19 mouse cellular contexts compared by ENCODE assay signal in the genomic region with DNA sequence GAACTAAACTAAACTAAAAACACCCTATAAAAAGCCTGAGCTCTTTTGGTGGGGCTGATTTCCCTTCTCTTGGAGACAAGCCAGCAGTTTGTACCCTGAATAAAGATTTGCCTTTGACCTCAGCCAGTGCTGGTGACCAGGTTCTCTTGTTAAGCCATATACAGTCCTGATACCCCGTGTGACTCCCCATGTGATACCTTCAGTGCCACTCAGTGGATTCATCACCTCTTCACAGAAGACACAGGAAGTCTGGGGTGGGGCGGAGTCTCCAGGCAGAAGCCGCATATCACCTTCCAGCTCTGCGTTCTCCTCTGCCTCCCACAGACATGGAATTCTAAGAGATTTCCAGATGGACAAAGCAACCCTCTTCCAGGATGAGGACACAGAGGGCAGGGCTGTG. TPM values are rescaled to one million over a fixed set of nuclear protein-coding genes. Genes with fewer than 3 reads are reported as not detected.
DNase-seq lines count a peak whose midpoint lies in the region; ATAC-seq and TF ChIP-seq lines count a peak whose summit lies in the region.
"Had no signal": no experiment of that assay in that cellular context is flagged by ENCODE, and none has a peak within 500 bp of the region (broad histone marks: within the 10 kb centered on the region; RNA-seq: fewer than 3 reads in every experiment).

No protein-coding gene starts in this region.

- intact Hi-C loops in left cerebral cortex, adult 2 months (cut with DNase I) = loop anchor here (10.0 kb wide), 1 partner anchor 241 kb away; no protein-coding TSS in a partner anchor
- intact Hi-C loops in heart, adult 2 months (cut with DNase I) = no loop called here

- peak overlapping the region; percentile 89 for H3K27ac ChIP-seq in hindbrain, embryonic 13.5 days
- no peak overlapping the region for H3K27ac ChIP-seq in hindbrain, embryonic 12.5 days
- peak overlapping the region; percentile 76; the same call in 1 of the 2 replicates for H3K27ac ChIP-seq in midbrain, embryonic 16.5 days (ENCODE audit: low read length)
- H3K27ac ChIP-seq in midbrain, embryonic 10.5 days (replicated peaks) = no peak overlapping the region
- peak overlapping the region; percentile 96 for H3K27ac ChIP-seq in left cerebral cortex, adult 2 months
- H3K27ac ChIP-seq in heart, adult 2 months = no peak overlapping the region
- H3K27ac ChIP-seq: forebrain, embryonic 15.5 days; macrophage had no signal

- H3K79me2 ChIP-seq in heart, adult 2 months (replicated peaks; ENCODE audit: control insufficient read depth, insufficient read depth, low read length) = no peaks in the 10 kb centered on the region

- H3K27me3 ChIP-seq in hindbrain, embryonic 13.5 days = 0 out of 2 replicates have a peak, but pooled peaks cover 4% of the 10 kb centered on the region
- no peaks in the 10 kb centered on the region; the same call in 1 of the 2 replicates for H3K27me3 ChIP-seq in hindbrain, embryonic 12.5 days
- no peaks in the 10 kb centered on the region for H3K27me3 ChIP-seq in midbrain, embryonic 16.5 days (ENCODE audit: control insufficient read depth, insufficient read depth, low read depth, low read length)
- no peaks in the 10 kb centered on the region for H3K27me3 ChIP-seq in midbrain, embryonic 10.5 days (ENCODE audit: low read depth, poor library complexity, severe bottlenecking)
- H3K27me3 ChIP-seq in heart, adult 2 months (ENCODE audit: control insufficient read depth, insufficient read depth, low read length) = no peaks in the 10 kb centered on the region
- H3K27me3 ChIP-seq: forebrain, embryonic 15.5 days had no signal

- WGBS in hindbrain, embryonic 13.5 days = 69% methylated on average over 4 of the region's 4 CpGs
- 83% methylated on average over 4 of the region's 4 CpGs for WGBS in hindbrain, embryonic 12.5 days
- WGBS in midbrain, embryonic 16.5 days = 73% methylated on average over 4 of the region's 4 CpGs
- 79% methylated on average over 4 of the region's 4 CpGs for WGBS in midbrain, embryonic 10.5 days
- 41% methylated on average over 4 of the region's 4 CpGs for WGBS in heart, adult 2 months

- no peaks in the 10 kb centered on the region for H3K36me3 ChIP-seq in hindbrain, embryonic 13.5 days
- H3K36me3 ChIP-seq in hindbrain, embryonic 12.5 days = no peaks in the 10 kb centered on the region
- H3K36me3 ChIP-seq in midbrain, embryonic 16.5 days (ENCODE audit: control insufficient read depth, insufficient read depth, low read length) = no peaks in the 10 kb centered on the region
- H3K36me3 ChIP-seq in midbrain, embryonic 10.5 days = no peaks in the 10 kb centered on the region
- no peaks in the 10 kb centered on the region for H3K36me3 ChIP-seq in heart, adult 2 months (ENCODE audit: control insufficient read depth, insufficient read depth, low read length)
- H3K36me3 ChIP-seq: forebrain, embryonic 15.5 days had no signal

- no peak for TF ChIP-seq CTCF in left cerebral cortex, adult 2 months (IDR thresholded peaks at IDR 0.05)
- no peak for TF ChIP-seq CTCF in heart, adult 2 months (IDR thresholded peaks at IDR 0.05)

- H3K4me3 ChIP-seq in hindbrain, embryonic 13.5 days = no peak overlapping the region
- no peak overlapping the region for H3K4me3 ChIP-seq in hindbrain, embryonic 12.5 days
- H3K4me3 ChIP-seq in midbrain, embryonic 16.5 days (ENCODE audit: low read depth, low read length) = no peak overlapping the region
- H3K4me3 ChIP-seq in midbrain, embryonic 10.5 days = no peak overlapping the region
- H3K4me3 ChIP-seq in left cerebral cortex, adult 2 months = no peak overlapping the region
- H3K4me3 ChIP-seq in heart, adult 2 months = no peak overlapping the region
- H3K4me3 ChIP-seq: forebrain, embryonic 15.5 days had no signal

- TF ChIP-seq EP300 in heart, adult 2 months (IDR thresholded peaks at IDR 0.05; ENCODE audit: insufficient read depth, low read depth, low read length) = no peak

- no peak overlapping the region for H3K9ac ChIP-seq in hindbrain, embryonic 13.5 days
- H3K9ac ChIP-seq in hindbrain, embryonic 12.5 days = no peak overlapping the region
- H3K9ac ChIP-seq in midbrain, embryonic 16.5 days (ENCODE audit: low read depth, low read length) = no peak overlapping the region
- H3K9ac ChIP-seq in heart, adult 2 months (ENCODE audit: low read depth, low read length) = no peak overlapping the region
- H3K9ac ChIP-seq: forebrain, embryonic 15.5 days; lung, embryonic 14.5 days had no signal

- no peak overlapping the region for H3K4me2 ChIP-seq in hindbrain, embryonic 13.5 days
- H3K4me2 ChIP-seq in hindbrain, embryonic 12.5 days (replicated peaks) = no peak overlapping the region
- no peak overlapping the region for H3K4me2 ChIP-seq in midbrain, embryonic 16.5 days (ENCODE audit: low read length)
- H3K4me2 ChIP-seq: forebrain, embryonic 15.5 days; heart, embryonic 11.5 days; lung, embryonic 14.5 days had no signal

- H3K9me3 ChIP-seq in hindbrain, embryonic 13.5 days = no peaks in the 10 kb centered on the region
- H3K9me3 ChIP-seq in hindbrain, embryonic 12.5 days (replicated peaks) = no peaks in the 10 kb centered on the region
- no peaks in the 10 kb centered on the region for H3K9me3 ChIP-seq in midbrain, embryonic 16.5 days (replicated peaks; ENCODE audit: control insufficient read depth, low read length, poor library complexity, severe bottlenecking)
- no peaks in the 10 kb centered on the region for H3K9me3 ChIP-seq in midbrain, embryonic 10.5 days (replicated peaks)
- H3K9me3 ChIP-seq: forebrain, embryonic 15.5 days had no signal

- ATAC-seq in hindbrain, embryonic 13.5 days (ENCODE audit: low FRiP score) = no peak
- ATAC-seq in hindbrain, embryonic 12.5 days (ENCODE audit: low FRiP score) = no peak
- ATAC-seq in midbrain, embryonic 16.5 days = no peak
- no peak for ATAC-seq in granulocyte monocyte progenitor cell, adult 5-6 weeks (replicated peaks; ENCODE audit: poor library complexity, severe bottlenecking)
- ATAC-seq: forebrain, embryonic 15.5 days; inflammation-experienced regulatory T-cells, adult 6 months had no signal

- peaks cover 35% of the 10 kb centered on the region for H3K4me1 ChIP-seq in hindbrain, embryonic 13.5 days (replicated peaks)
- peaks cover 12% of the 10 kb centered on the region; the same call in 1 of the 2 replicates for H3K4me1 ChIP-seq in hindbrain, embryonic 12.5 days
- H3K4me1 ChIP-seq in midbrain, embryonic 16.5 days (ENCODE audit: control insufficient read depth, insufficient read depth, low read length) = peaks cover 9% of the 10 kb centered on the region
- H3K4me1 ChIP-seq in midbrain, embryonic 10.5 days = peaks cover 24% of the 10 kb centered on the region
- H3K4me1 ChIP-seq in heart, adult 2 months (ENCODE audit: control insufficient read depth, insufficient read depth, low read length) = peaks cover 1% of the 10 kb centered on the region; the same call in 1 of the 2 replicates

- TF ChIP-seq POLR2A in heart, adult 2 months (IDR thresholded peaks at IDR 0.05; ENCODE audit: insufficient read depth, low read depth, low read length) = no peak

- DNase-seq in midbrain, embryonic 10.5 days (ENCODE audit: low spot score) = no peak
- peak in 1 of 2 experiments; percentile 36 for DNase-seq in left cerebral cortex, adult 2 months (ENCODE audit: extremely low spot score in 1 of 2, low spot score in 2 of 2)
- DNase-seq in right cerebral cortex, adult 2 months (ENCODE audit: low spot score in 2 of 2) = peak; percentile 61 to 62
- no peak for DNase-seq in heart, adult 2 months
- DNase-seq: gastrocnemius, postnatal 10 days; kidney, postnatal 10 days; lung, embryonic 14.5 days; thymus, postnatal 25 days had no signal

RNA-seq across cellular contexts. Expression of gene Bhlhe23, which starts 47.4 kb away (rescaled TPM):
- polyA plus RNA-seq in hindbrain, embryonic 13.5 days (2015; fragmentation: Nextera tagmentation; extraction: Ambion mirVana) = 1.2 and 2.5 TPM in 2 replicates
- polyA plus RNA-seq in hindbrain, embryonic 12.5 days (2016; fragmentation: Nextera tagmentation; extraction: Ambion mirVana) = 2.3 and 3.3 TPM in 2 replicates
- polyA plus RNA-seq in midbrain, embryonic 16.5 days (2015; fragmentation: Nextera tagmentation; extraction: Ambion mirVana) = 10.1 and 10.4 TPM in 2 replicates
- polyA plus RNA-seq in midbrain, embryonic 10.5 days (2016; fragmentation: Nextera tagmentation; extraction: Ambion mirVana) = 10.8 and 12.0 TPM in 2 replicates
- not detected for total RNA-seq in left cerebral cortex, adult 2 months (2021)
- total RNA-seq in heart, adult 2 months (2021) = not detected
- not detected in 2 replicates for polyA plus RNA-seq in heart, adult 2 months (2012; rRNA removed)
- total RNA-seq in granulocyte monocyte progenitor cell, adult 5-6 weeks (2014; fragmentation: Nextera tagmentation) = not detected in 2 replicates
- not detected in 2 replicates for total RNA-seq in granulocyte monocyte progenitor cell, adult 5-6 weeks (2017)
- total RNA-seq: adrenal gland, adult 18-20 months; gastrocnemius, postnatal 10 days; heart, postnatal 25 days; liver, adult 2 months had no signal
- polyA plus RNA-seq: heart, embryonic 11.5 days; inflammation-experienced regulatory T-cells, adult 6 months; liver, adult 2 months; lung, embryonic 14.5 days; macrophage had no signal

Comparison
In these comparisons a context has a peak if more than half of its experiments do, and no peak if none do; other contexts are left out.
1. H3K27ac ChIP-seq: peak in hindbrain, embryonic 13.5 days (single experiment), midbrain, embryonic 16.5 days (single experiment) and left cerebral cortex, adult 2 months (single experiment); none in hindbrain, embryonic 12.5 days (single experiment), midbrain, embryonic 10.5 days (single experiment) and heart, adult 2 months (single experiment).
2. DNase-seq: peak in right cerebral cortex, adult 2 months (2 of 2); none in midbrain, embryonic 10.5 days (single experiment) and heart, adult 2 months (0 of 2).